Comparison of ENCODE assay signal across 17 mouse cellular contexts in genomic region chr11:3458428-3459104, GRCm38 (mm10). TPM values are rescaled to one million over a fixed set of nuclear protein-coding genes. Genes with fewer than 3 reads are reported as not detected.
A peak's percentile ranks its signal among the peaks of the same experiment; 100 is the strongest.
DNase-seq lines count a peak whose midpoint lies in the region; ATAC-seq and TF ChIP-seq lines count a peak whose summit lies in the region.
"Had no signal": no experiment of that assay in that cellular context is flagged by ENCODE, and none has a peak within 500 bp of the region (broad histone marks: within the 10 kb centered on the region; RNA-seq: fewer than 3 reads in every experiment).

No protein-coding gene starts in this region.

- no peaks in the 10 kb centered on the region for H3K36me3 ChIP-seq in ES-E14 (ENCODE audit: control insufficient read depth, insufficient read depth, low read length, poor library complexity, severe bottlenecking)
- no peaks in the 10 kb centered on the region for H3K36me3 ChIP-seq in liver, postnatal 0 days (replicated peaks; ENCODE audit: insufficient read depth, low read length)
- H3K36me3 ChIP-seq: midbrain, embryonic 12.5 days had no signal

- ATAC-seq in liver, postnatal 0 days: peak; percentile 93
- ATAC-seq in granulocyte monocyte progenitor cell, adult 5-6 weeks (replicated peaks; ENCODE audit: poor library complexity, severe bottlenecking): no peak
- ATAC-seq: Patski had no signal

- no peaks in the 10 kb centered on the region for H3K9me3 ChIP-seq in ES-E14 (ENCODE audit: control insufficient read depth, insufficient read depth, low read depth, low read length)
- H3K9me3 ChIP-seq in liver, postnatal 0 days (ENCODE audit: low read length): no peaks in the 10 kb centered on the region
- H3K9me3 ChIP-seq: limb, embryonic 15.5 days; midbrain, embryonic 12.5 days had no signal

- no peak overlapping the region for H3K4me3 ChIP-seq in ES-E14 (ENCODE audit: insufficient read depth in 1 of 2, low read depth in 1 of 2, low read length in 2 of 2, poor library complexity in 1 of 2, severe bottlenecking in 1 of 2)
- H3K4me3 ChIP-seq in liver, postnatal 0 days (ENCODE audit: low read depth, low read length): no peak overlapping the region
- H3K4me3 ChIP-seq: limb, embryonic 15.5 days; midbrain, embryonic 12.5 days had no signal

- H3K4me2 ChIP-seq in liver, postnatal 0 days (ENCODE audit: low read depth, low read length): no peak overlapping the region; the same call in 1 of the 2 replicates
- H3K4me2 ChIP-seq: heart, embryonic 11.5 days; limb, embryonic 15.5 days; midbrain, embryonic 12.5 days had no signal

- intact Hi-C loops in gastrocnemius, postnatal 14 days (cut with DNase I; ENCODE audit: low total_unique reads): no loop called here

- no peak for DNase-seq in ES-E14 (ENCODE audit: low read depth, low spot score)
- DNase-seq in kidney, adult 8-10 months: peak; percentile 61 to 74
- peak; percentile 10 to 35 for DNase-seq in kidney, postnatal 4 days
- DNase-seq in liver, postnatal 0 days: peak; percentile 72
- no peak for DNase-seq in ovary, adult 18-20 months (ENCODE audit: low spot score)
- DNase-seq in cerebellum, adult 18-20 months: no peak
- DNase-seq in gastrocnemius, postnatal 14 days: no peak
- DNase-seq: cerebellum, postnatal 25 days; right cerebral cortex, postnatal 25 days had no signal

- TF ChIP-seq CTCF in liver, postnatal 0 days (IDR thresholded peaks at IDR 0.05; ENCODE audit: low read depth): no peak

- no peaks in the 10 kb centered on the region for H3K27me3 ChIP-seq in liver, postnatal 0 days (ENCODE audit: insufficient read depth, low read length)
- H3K27me3 ChIP-seq: limb, embryonic 15.5 days; midbrain, embryonic 12.5 days; Patski had no signal

- in situ Hi-C loops in ES-E14 (cut with MboI; ENCODE audit: low sequenced_read_pairs in 2 of 2, unreplicated experiment in 2 of 2): no loop called here

- H3K4me1 ChIP-seq in ES-E14 (ENCODE audit: control insufficient read depth in 2 of 2, insufficient read depth in 2 of 2, low read length in 2 of 2, poor library complexity in 1 of 2): peaks cover 3 to 5% of the 10 kb centered on the region in 2 experiments; a peak in 1 of 4 replicates
- peaks cover 5% of the 10 kb centered on the region for H3K4me1 ChIP-seq in liver, postnatal 0 days (ENCODE audit: insufficient read depth)

- no peak for TF ChIP-seq EP300 in liver, postnatal 0 days (IDR thresholded peaks at IDR 0.05; ENCODE audit: low read depth)

- no peak overlapping the region for H3K27ac ChIP-seq in ES-E14 (ENCODE audit: insufficient read depth, low read depth, low read length, poor library complexity, severe bottlenecking)
- peak overlapping the region; percentile 81 for H3K27ac ChIP-seq in liver, postnatal 0 days (ENCODE audit: low read depth)
- H3K27ac ChIP-seq: limb, embryonic 15.5 days; macrophage; midbrain, embryonic 12.5 days had no signal

- 74% methylated on average over 13 of the region's 13 CpGs for WGBS in liver, postnatal 0 days (ENCODE audit: insufficient replicate concordance)

- no peak overlapping the region for H3K9ac ChIP-seq in ES-E14 (ENCODE audit: insufficient read depth, low read depth, low read length, poor library complexity, severe bottlenecking)
- H3K9ac ChIP-seq in liver, postnatal 0 days (replicated peaks): no peak overlapping the region
- H3K9ac ChIP-seq: limb, embryonic 15.5 days; midbrain, embryonic 12.5 days had no signal

TF ChIP-seq in ES-E14, 5 proteins besides CTCF, POLR2A, EP300 and RAD21:
- TF ChIP-seq MAFK (IDR thresholded peaks at IDR 0.05; ENCODE audit: insufficient read depth, low read depth, low read length): no peak
- peak; percentile 95 for TF ChIP-seq CHD2 (IDR thresholded peaks at IDR 0.05; ENCODE audit: low read depth, low read length)
- no peak for TF ChIP-seq ZNF384 (IDR thresholded peaks at IDR 0.05; ENCODE audit: low read depth, low read length)
- TF ChIP-seq HCFC1 (IDR thresholded peaks at IDR 0.05; ENCODE audit: borderline replicate concordance, insufficient read depth, low read length): no peak
- no peak for TF ChIP-seq ZC3H11A (IDR thresholded peaks at IDR 0.05; ENCODE audit: borderline replicate concordance, low read depth, low read length)

RNA-seq across cellular contexts. Expression of gene Rnf185, which starts 6.4 kb away (rescaled TPM):
- 9.3 and 15.5 TPM in 2 replicates for total RNA-seq in ES-E14 (2012; rRNA removed)
- 9.7 and 10.3 TPM in 2 replicates for polyA plus RNA-seq in liver, postnatal 0 days (2015; fragmentation: Nextera tagmentation; extraction: Ambion mirVana)
- 10 to 100 TPM; 16.5 to 17.2 TPM for total RNA-seq in gastrocnemius, postnatal 14 days (2021)
- 12.6 and 14.1 TPM in 2 replicates for total RNA-seq in granulocyte monocyte progenitor cell, adult 5-6 weeks (2014; fragmentation: Nextera tagmentation)
- 10.0 and 11.9 TPM in 2 replicates for total RNA-seq in granulocyte monocyte progenitor cell, adult 5-6 weeks (2017)

RNA-seq across cellular contexts. Expression of gene Pla2g3, which starts 29.5 kb away (rescaled TPM):
- total RNA-seq in ES-E14 (2012; rRNA removed): 0.16 TPM in 1 of 2 replicates, not detected in the other
- 0.07 TPM in 1 of 2 replicates, not detected in the other for polyA plus RNA-seq in liver, postnatal 0 days (2015; fragmentation: Nextera tagmentation; extraction: Ambion mirVana)
- total RNA-seq in gastrocnemius, postnatal 14 days (2021): under 1 TPM in 1 of 2 experiments, not detected in 1; 0.09 TPM
- total RNA-seq in granulocyte monocyte progenitor cell, adult 5-6 weeks (2014; fragmentation: Nextera tagmentation): 0.26 TPM in 1 of 2 replicates, not detected in the other
- total RNA-seq in granulocyte monocyte progenitor cell, adult 5-6 weeks (2017): not detected in 2 replicates
- total RNA-seq: gastrocnemius, adult 8-10 months; heart, postnatal 25 days had no signal
- polyA plus RNA-seq: macrophage had no signal

RNA-seq across cellular contexts. Expression of gene Inpp5j, which starts 46.1 kb away (rescaled TPM):
- 0.09 TPM in 1 of 2 replicates, not detected in the other for total RNA-seq in ES-E14 (2012; rRNA removed)
- polyA plus RNA-seq in liver, postnatal 0 days (2015; fragmentation: Nextera tagmentation; extraction: Ambion mirVana): 0.83 and 0.86 TPM in 2 replicates
- total RNA-seq in gastrocnemius, postnatal 14 days (2021): 1 to 10 TPM; 1.9 to 2.9 TPM
- 0.94 and 1.1 TPM in 2 replicates for total RNA-seq in granulocyte monocyte progenitor cell, adult 5-6 weeks (2014; fragmentation: Nextera tagmentation)
- total RNA-seq in granulocyte monocyte progenitor cell, adult 5-6 weeks (2017): 0.09 and 0.57 TPM in 2 replicates

RNA-seq across cellular contexts. Expression of gene Limk2, which starts 49.6 kb away (rescaled TPM):
- total RNA-seq in ES-E14 (2012; rRNA removed): 80.5 and 93.3 TPM in 2 replicates
- polyA plus RNA-seq in liver, postnatal 0 days (2015; fragmentation: Nextera tagmentation; extraction: Ambion mirVana): 6.7 and 6.8 TPM in 2 replicates
- total RNA-seq in gastrocnemius, postnatal 14 days (2021): 10 to 100 TPM; 13.2 to 13.6 TPM
- 15.2 and 29.8 TPM in 2 replicates for total RNA-seq in granulocyte monocyte progenitor cell, adult 5-6 weeks (2014; fragmentation: Nextera tagmentation)
- total RNA-seq in granulocyte monocyte progenitor cell, adult 5-6 weeks (2017): 12.1 and 24.2 TPM in 2 replicates

RNA-seq across cellular contexts. Expression of gene Selenom, which starts 55.9 kb away (rescaled TPM):
- total RNA-seq in ES-E14 (2012; rRNA removed): 43.8 and 50.3 TPM in 2 replicates
- polyA plus RNA-seq in liver, postnatal 0 days (2015; fragmentation: Nextera tagmentation; extraction: Ambion mirVana): 9.9 and 11.7 TPM in 2 replicates
- total RNA-seq in gastrocnemius, postnatal 14 days (2021): 10 to 100 TPM; 27.5 to 38.5 TPM
- total RNA-seq in granulocyte monocyte progenitor cell, adult 5-6 weeks (2014; fragmentation: Nextera tagmentation): 22.0 and 28.8 TPM in 2 replicates
- 17.0 and 21.1 TPM in 2 replicates for total RNA-seq in granulocyte monocyte progenitor cell, adult 5-6 weeks (2017)

Comparison
In these comparisons a context has a peak if more than half of its experiments do, and no peak if none do; other contexts are left out.
1. DNase-seq: peak in kidney, adult 8-10 months (2 of 2), kidney, postnatal 4 days (2 of 2) and liver, postnatal 0 days (single experiment); none in ES-E14 (single experiment), ovary, adult 18-20 months (single experiment), cerebellum, adult 18-20 months (0 of 2) and gastrocnemius, postnatal 14 days (single experiment).